Mouse (Mus musculus): Measurements from ENCODE around the gene Selp.

DNA sequence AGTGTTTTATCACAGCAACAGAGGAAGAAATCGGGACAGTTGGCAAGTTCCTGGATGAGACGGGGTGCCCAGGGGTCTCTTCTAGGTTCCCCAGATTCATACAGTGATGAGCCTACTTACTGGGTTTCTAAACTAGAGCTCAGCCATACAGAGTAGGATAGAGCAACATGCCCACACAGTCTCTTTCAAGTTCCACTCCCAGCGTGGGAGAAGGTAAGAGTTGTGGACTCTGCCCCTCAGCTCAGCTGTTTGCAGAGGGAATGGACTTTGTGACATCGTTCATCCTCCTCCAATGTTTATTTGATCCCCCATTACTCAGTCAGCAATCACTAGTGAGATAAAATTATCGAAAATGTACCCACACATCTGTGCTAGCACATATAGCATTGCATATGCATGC, 47.7 kb downstream of the Selp start:
- TF ChIP-seq EP300 (optimal IDR thresholded peaks at IDR 0.05) (no peak), CTCF (IDR thresholded peaks at IDR 0.05; ENCODE audit: low read depth) (no peak)

Data from stomach, postnatal 0 days (tissue).